Mouse (Mus musculus) intestine, postnatal 0 days (tissue): ENCODE data around the gene Parp9. TPM values are rescaled to one million over a fixed set of nuclear protein-coding genes. Genes with fewer than 3 reads are reported as not detected.
A peak's percentile ranks its signal among the peaks of the same experiment; 100 is the strongest.

ENCODE experiments used
- ATAC-seq: fragments of 200-750 bp; cut with Nextera tagmentation; 2 replicates; pipeline ENCODE4 v1.8.0; 2017; ENCODE audit warnings: mild to moderate bottlenecking, moderate TSS enrichment, moderate library complexity
- H3K27ac ChIP-seq: fragments of 300-500 bp; sonication (generic); 2 replicates; pipeline ENCODE4 v1.5.1; 2014; ENCODE audit warnings: mild to moderate bottlenecking, low read depth, low read length, moderate library complexity
- H3K27me3 ChIP-seq: fragments of 300-500 bp; sonication (generic); replicated peaks from 2 replicates; pipeline ENCODE4 v1.6.1; 2014; ENCODE audit warnings: low read length, mixed read lengths; ENCODE audit not compliant: control insufficient read depth, insufficient read depth
- H3K36me3 ChIP-seq: fragments of 300-500 bp; sonication (generic); 2 replicates; pipeline ENCODE4 v1.6.1; 2014; ENCODE audit warnings: mild to moderate bottlenecking, moderate library complexity; ENCODE audit not compliant: control insufficient read depth, insufficient read depth
- H3K4me1 ChIP-seq: fragments of 300-500 bp; sonication (generic); replicated peaks from 2 replicates; pipeline ENCODE4 v1.6.1; 2014; ENCODE audit warnings: antibody characterized with exemption, low read length, mixed read lengths; ENCODE audit not compliant: control insufficient read depth, insufficient read depth
- H3K4me2 ChIP-seq: fragments of 300-500 bp; sonication (generic); replicated peaks from 2 replicates; pipeline ENCODE4 v1.6.1; 2014; ENCODE audit warnings: low read depth, mild to moderate bottlenecking, moderate library complexity
- H3K4me3 ChIP-seq: fragments of 300-500 bp; sonication (generic); 2 replicates; pipeline ENCODE4 v1.5.1; 2014; ENCODE audit warnings: low read depth, low read length
- H3K9ac ChIP-seq: fragments of 300-500 bp; sonication (generic); 2 replicates; pipeline ENCODE4 v1.6.1; 2014; ENCODE audit warnings: mild to moderate bottlenecking, low read depth, low read length
- H3K9me3 ChIP-seq: fragments of 300-500 bp; sonication (generic); 2 replicates; pipeline ENCODE4 v1.6.1; 2016; ENCODE audit warnings: mixed run types; ENCODE audit not compliant: control insufficient read depth
- CTCF ChIP-seq: sonication (generic); IDR thresholded peaks from 2 replicates; pipeline ENCODE4 v1.5.1; 2016; ENCODE audit warnings: low read depth, mild to moderate bottlenecking, control low read depth, antibody characterized with exemption, moderate library complexity
- WGBS: fragments of 180-500 bp; shearing (Covaris S2); extraction: QIAGEN DNeasy Blood & Tissue Kit; methylation state at CpG from one replicate; pipeline ENCODE4 v1.1.7; 2014; 5-methylcytosine and 5-hydroxymethylcytosine counted together
- polyA plus RNA-seq: library from polyadenylated mRNA; unstranded; fragments of >200 nt; fragmentation: Nextera tagmentation; extraction: Ambion mirVana; gene quantifications from 2 replicates; pipeline ENCODE4 v1.2.1, GENCODE M21; 2015

Parp9 gene
- polyA plus RNA-seq, 1 experiment from 2014 or later, result 29.2 TPM

DNA sequence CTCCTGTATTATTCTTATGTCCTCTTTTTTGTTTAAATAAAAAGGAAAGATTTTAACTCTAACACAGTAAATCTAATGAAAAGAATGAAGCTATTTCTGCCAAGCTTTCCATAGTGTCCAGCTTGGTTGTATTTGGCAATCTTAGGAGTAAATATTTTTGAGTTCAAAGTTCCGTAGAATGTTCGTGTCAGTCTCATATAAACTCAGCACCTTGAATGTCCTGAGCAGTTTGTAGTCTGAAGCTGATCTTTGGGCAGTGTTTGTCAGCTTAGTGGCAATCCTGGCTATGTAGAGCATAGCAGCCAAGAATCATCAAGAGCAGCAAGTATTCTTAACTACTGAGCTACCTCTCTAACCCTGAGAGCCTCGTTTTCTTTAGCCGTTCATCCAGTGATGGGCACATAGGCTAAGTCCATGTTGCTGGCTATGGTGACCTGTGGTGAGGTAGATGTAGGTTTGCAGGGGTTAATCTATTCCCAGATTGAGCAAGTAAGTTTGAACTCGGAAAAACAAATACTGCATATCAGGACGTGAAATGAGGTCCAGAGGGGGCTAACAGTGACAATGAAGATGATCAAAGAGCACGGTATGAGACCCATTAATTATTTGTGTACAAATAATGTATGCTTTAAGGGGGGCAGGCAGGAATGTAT, 14.6 kb upstream of the Parp9 start:
- Histone ChIP-seq H3K9me3 (no peaks in the 10 kb centered on the region), H3K4me1 (no peaks in the 10 kb centered on the region), H3K4me3 (no peak overlapping the region), H3K4me2 (no peak overlapping the region), H3K36me3 (peaks cover 11% of the 10 kb centered on the region), H3K27ac (no peak overlapping the region), H3K27me3 (no peaks in the 10 kb centered on the region), H3K9ac (no peak overlapping the region)
- TF ChIP-seq CTCF, result no peak
- WGBS, result 61% methylated on average over 7 of the region's 7 CpGs
- no peak for ATAC-seq

DNA sequence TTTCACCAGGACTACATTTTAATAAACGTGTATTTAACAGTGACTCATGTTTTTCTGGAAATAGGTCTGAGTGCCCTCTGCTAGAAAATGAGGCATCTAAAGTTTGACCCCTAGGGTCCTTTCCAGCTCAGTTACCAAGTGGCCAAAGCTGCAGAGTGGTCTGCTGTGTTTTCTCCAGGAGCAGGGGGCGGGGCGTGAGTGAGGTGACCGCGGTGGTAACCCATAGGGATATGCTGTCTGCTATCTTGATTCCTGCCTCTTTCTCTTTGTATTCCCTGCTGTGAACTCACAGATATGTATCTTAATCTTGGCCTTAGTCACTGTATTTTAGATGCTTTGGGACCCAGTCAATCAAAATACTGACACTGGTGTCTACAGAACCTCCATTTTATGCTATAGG, 13.9 kb upstream of the Parp9 start:
- no peak for ATAC-seq
- 74% methylated on average over 5 of the region's 5 CpGs for WGBS
- Histone ChIP-seq H3K4me1 (no peaks in the 10 kb centered on the region), H3K4me3 (no peak overlapping the region), H3K36me3 (peaks cover 18% of the 10 kb centered on the region), H3K4me2 (no peak overlapping the region), H3K27me3 (no peaks in the 10 kb centered on the region), H3K9ac (no peak overlapping the region), H3K9me3 (no peaks in the 10 kb centered on the region), H3K27ac (no peak overlapping the region)
- no peak for TF ChIP-seq CTCF

DNA sequence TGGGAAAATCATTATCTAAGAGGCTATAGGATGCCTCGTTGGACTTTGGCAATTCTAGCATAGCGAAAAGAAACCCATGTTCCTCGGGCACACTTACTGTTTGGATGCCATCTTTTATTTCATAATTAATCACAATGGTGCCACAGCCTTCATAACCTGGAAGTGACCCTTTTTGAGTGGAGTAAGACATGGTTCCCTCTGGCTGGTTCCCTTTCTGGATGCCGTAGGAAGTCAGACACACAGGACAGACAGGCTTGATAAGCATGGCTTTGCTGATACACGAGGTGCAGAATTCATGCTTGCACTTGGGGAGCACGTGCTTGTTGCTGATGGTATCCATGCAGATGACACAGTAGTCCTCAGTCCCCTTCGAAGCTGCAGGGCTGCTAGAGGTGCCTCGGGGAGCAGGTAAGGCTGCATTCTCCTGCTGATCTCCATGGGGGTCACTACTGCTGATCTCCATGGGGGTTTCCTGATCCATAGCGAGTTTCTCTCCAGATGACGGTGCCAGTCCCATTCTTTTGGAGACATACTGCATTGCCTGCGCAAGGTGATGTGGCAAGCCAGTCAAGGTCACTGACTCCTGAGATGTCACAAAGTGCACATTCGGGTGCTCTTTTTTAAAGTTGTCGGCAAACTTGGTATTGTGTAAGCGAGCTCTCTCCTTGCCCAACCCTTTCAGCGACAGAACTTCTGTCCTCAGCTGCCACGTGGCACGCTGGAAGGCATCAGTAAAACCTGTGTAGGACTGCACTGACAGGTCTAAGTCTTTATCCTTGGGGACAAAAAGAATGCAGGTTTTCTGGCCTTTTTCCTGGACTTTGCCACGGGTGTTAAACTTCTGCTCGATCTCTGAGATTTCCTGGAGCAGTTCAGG, 5.9 kb upstream of the Parp9 start:
- 79% methylated on average over 19 of the region's 19 CpGs for WGBS
- Histone ChIP-seq H3K9me3 (no peaks in the 10 kb centered on the region), H3K4me3 (no peak overlapping the region), H3K4me1 (no peaks in the 10 kb centered on the region), H3K27ac (no peak overlapping the region), H3K27me3 (no peaks in the 10 kb centered on the region), H3K9ac (no peak overlapping the region), H3K4me2 (no peak overlapping the region), H3K36me3 (peaks cover 66% of the 10 kb centered on the region)
- ATAC-seq, result no peak
- no peak for TF ChIP-seq CTCF

DNA sequence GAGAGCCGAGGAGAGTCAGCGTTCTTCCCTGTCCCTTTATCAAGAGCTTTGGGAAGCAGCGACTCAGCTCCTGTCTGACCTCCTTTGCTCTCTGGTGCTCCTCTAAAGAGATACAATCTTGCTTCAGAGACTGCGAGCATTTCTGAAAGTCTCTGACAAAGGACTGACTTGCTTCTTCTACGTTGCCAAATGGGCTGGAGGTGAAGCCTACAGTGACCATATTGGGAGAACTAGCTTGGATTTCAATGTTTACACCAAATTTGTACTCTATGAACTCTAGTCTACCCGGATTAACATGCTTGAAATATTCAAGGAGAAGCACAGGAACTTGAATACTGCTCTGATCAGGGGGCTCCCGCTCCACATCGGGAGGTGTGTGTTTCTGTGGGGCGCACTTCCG, 5.1 kb upstream of the Parp9 start:
- no peak for TF ChIP-seq CTCF

DNA sequence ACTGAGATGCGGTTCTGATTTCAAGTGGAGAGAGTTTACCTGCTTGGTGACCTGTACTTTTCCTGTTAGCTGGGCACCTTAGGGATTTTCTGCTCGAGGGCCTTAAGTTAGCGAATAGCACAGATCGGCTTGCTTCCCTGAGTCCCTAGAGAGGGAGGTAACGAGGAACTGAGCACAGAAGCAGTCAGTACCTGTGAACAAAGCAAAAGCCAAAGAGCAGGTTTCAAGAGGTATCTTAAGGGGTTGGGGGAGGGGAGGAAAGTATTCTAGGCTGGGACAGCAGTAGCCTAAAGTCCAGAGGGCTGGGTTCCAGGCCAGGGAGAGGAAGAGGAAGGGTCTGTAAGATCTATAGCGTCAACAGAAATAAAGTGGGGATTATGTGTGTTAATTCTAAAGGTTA, 991 bp downstream of the Parp9 start:
- 2% methylated on average over 6 of the region's 6 CpGs for WGBS

More for the DNA sequence above, 5.1 kb upstream of the Parp9 start:
- H3K27ac ChIP-seq, result no peak overlapping the region
- no peaks in the 10 kb centered on the region for H3K9me3 ChIP-seq
- WGBS, result 82% methylated on average over 10 of the region's 10 CpGs
- no peak overlapping the region for H3K4me3 ChIP-seq
- H3K4me1 ChIP-seq, result no peaks in the 10 kb centered on the region
- H3K36me3 ChIP-seq, result peaks cover 62% of the 10 kb centered on the region
- no peak overlapping the region for H3K4me2 ChIP-seq
- ATAC-seq, result no peak
- no peak overlapping the region for H3K9ac ChIP-seq
- H3K27me3 ChIP-seq, result no peaks in the 10 kb centered on the region

DNA sequence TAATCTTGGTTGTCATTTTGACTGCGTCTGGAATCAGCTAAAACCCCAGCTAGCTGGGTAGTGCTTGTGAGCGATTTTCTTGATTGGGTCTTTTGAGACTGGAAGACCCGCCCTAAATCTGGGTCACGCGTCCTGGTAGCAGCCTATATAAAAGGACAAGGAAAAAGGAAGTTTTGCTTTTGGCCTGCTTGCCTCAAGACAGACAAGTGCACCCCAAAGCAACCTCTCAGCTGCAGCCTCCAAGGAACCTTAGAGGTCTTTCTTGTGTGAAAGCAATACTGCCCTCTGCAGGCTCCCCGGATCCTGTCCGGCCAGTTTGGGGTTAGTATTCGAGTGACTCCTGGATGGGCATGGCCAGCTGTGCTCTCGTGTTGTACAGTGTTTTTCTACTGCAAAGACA, 1.4 kb downstream of the Parp9 start:
- ATAC-seq, result peak; percentile 72
- TF ChIP-seq CTCF, result peak; percentile 83
- H3K4me2 ChIP-seq, result peak overlapping the region; percentile 81
- no peaks in the 10 kb centered on the region for H3K4me1 ChIP-seq
- 8% methylated on average over 9 of the region's 9 CpGs for WGBS
- H3K36me3 ChIP-seq, result peaks cover 41% of the 10 kb centered on the region
- H3K9ac ChIP-seq, result no peak overlapping the region; the same call in 1 of the 2 replicates
- peak overlapping the region; percentile 87 for H3K27ac ChIP-seq
- H3K4me3 ChIP-seq, result peak overlapping the region; percentile 81
- H3K27me3 ChIP-seq, result no peaks in the 10 kb centered on the region
- H3K9me3 ChIP-seq, result no peaks in the 10 kb centered on the region

More for the DNA sequence above, 991 bp downstream of the Parp9 start:
- no peaks in the 10 kb centered on the region for H3K4me1 ChIP-seq
- peak overlapping the region; percentile 90 for H3K9ac ChIP-seq
- no peaks in the 10 kb centered on the region for H3K9me3 ChIP-seq
- peaks cover 43% of the 10 kb centered on the region for H3K36me3 ChIP-seq
- H3K27ac ChIP-seq, result peak overlapping the region; percentile 87
- peak overlapping the region; percentile 81 for H3K4me3 ChIP-seq
- no peaks in the 10 kb centered on the region for H3K27me3 ChIP-seq
- H3K4me2 ChIP-seq, result peak overlapping the region; percentile 81
- ATAC-seq, result peak; percentile 50
- no peak for TF ChIP-seq CTCF
